Mouse (Mus musculus): Measurements from ENCODE around the gene Ppp1r12c.

The Ppp1r12c gene

GRCm38 (mm10) chr7:4492284-4493224 is 8.9 kb downstream of the Ppp1r12c start:
- peak; percentile 60 to 79 for DNase-seq (ENCODE audit: low spot score in 2 of 2)

- no peak for DNase-seq (ENCODE audit: low spot score in 2 of 2)
Measured at GRCm38 (mm10) chr7:4491308-4491707, 10.2 kb downstream of the Ppp1r12c start.

GRCm38 (mm10) chr7:4482281-4482680 is 19.2 kb downstream of the Ppp1r12c start:
- DNase-seq (ENCODE audit: low spot score in 2 of 2) = no peak

- DNase-seq (ENCODE audit: low spot score in 2 of 2) = peak in 1 of 2 experiments; percentile 41
Measured at GRCm38 (mm10) chr7:4479674-4480073, 21.8 kb downstream of the Ppp1r12c start.

- no peak for DNase-seq (ENCODE audit: low spot score in 2 of 2)
Measured at GRCm38 (mm10) chr7:4478796-4479291, 22.6 kb downstream of the Ppp1r12c start.

GRCm38 (mm10) chr7:4478021-4478795 is 23.3 kb downstream of the Ppp1r12c start:
- DNase-seq (ENCODE audit: low spot score in 2 of 2) = peak in 1 of 2 experiments; percentile 12

GRCm38 (mm10) chr7:4473940-4474339 is 27.5 kb downstream of the Ppp1r12c start:
- no peak for DNase-seq (ENCODE audit: low spot score in 2 of 2)

- DNase-seq (ENCODE audit: low spot score in 2 of 2) = peak; percentile 12 to 14
Measured at GRCm38 (mm10) chr7:4471179-4471555, 30.3 kb downstream of the Ppp1r12c start.

GRCm38 (mm10) chr7:4470275-4471178 is 31.0 kb downstream of the Ppp1r12c start:
- no peak for DNase-seq (ENCODE audit: low spot score in 2 of 2)

GRCm38 (mm10) chr7:4467801-4468200 is 33.7 kb downstream of the Ppp1r12c start:
- no peak for DNase-seq (ENCODE audit: low spot score in 2 of 2)

- DNase-seq (ENCODE audit: low spot score in 2 of 2) = peak; percentile 18 to 38
Measured at GRCm38 (mm10) chr7:4464194-4464824, 37.2 kb downstream of the Ppp1r12c start.

GRCm38 (mm10) chr7:4460576-4461434 is 40.7 kb downstream of the Ppp1r12c start, which contains the start of gene Eps8l1:
Eps8l1 (plus strand) TSS chr7:4460674.
- no peak for DNase-seq (ENCODE audit: low spot score in 2 of 2)

- DNase-seq (ENCODE audit: low spot score in 2 of 2) = no peak
Measured at GRCm38 (mm10) chr7:4452644-4453043, 48.8 kb downstream of the Ppp1r12c start.

GRCm38 (mm10) chr7:4449211-4449610 is 52.3 kb downstream of the Ppp1r12c start:
- no peak for DNase-seq (ENCODE audit: low spot score in 2 of 2)

GRCm38 (mm10) chr7:4448439-4448838 is 53.0 kb downstream of the Ppp1r12c start:
- no peak for DNase-seq (ENCODE audit: low spot score in 2 of 2)

- DNase-seq (ENCODE audit: low spot score in 2 of 2) = no peak
Measured at GRCm38 (mm10) chr7:4447138-4447537, 54.3 kb downstream of the Ppp1r12c start.

- DNase-seq (ENCODE audit: low spot score in 2 of 2) = peak; percentile 72 to 76
Measured at GRCm38 (mm10) chr7:4445216-4445791, 56.2 kb downstream of the Ppp1r12c start, which contains the start of gene Rdh13. Rdh13 (minus strand) TSS chr7:4445649.

GRCm38 (mm10) chr7:4440549-4440948 is 60.9 kb downstream of the Ppp1r12c start:
- no peak for DNase-seq (ENCODE audit: low spot score in 2 of 2)

GRCm38 (mm10) chr7:4437721-4438120 is 63.8 kb downstream of the Ppp1r12c start:
- DNase-seq (ENCODE audit: low spot score in 2 of 2) = no peak

Data from natural killer cell, adult 2 months (primary cell).